Mouse (Mus musculus): ENCODE results near the gene Pxylp1. TPM values are rescaled to one million over a fixed set of nuclear protein-coding genes. Genes with fewer than 3 reads are reported as not detected.

Gene Pxylp1
- 22.2 and 24.8 TPM in 2 replicates for polyA plus RNA-seq (2012; rRNA removed)

GRCm38 (mm10) chr9:96892546-96892945 is at the start of gene Pxylp1:
Gene Pxylp1, minus strand, starts transcription at chr9:96892669.

Other genes starting within 250 kb of the Pxylp1 start
- 1.7 and 3.2 TPM in 2 replicates for gene Zbtb38, start 139.8 kb downstream of the Pxylp1 start, polyA plus RNA-seq (2012; rRNA removed)
- 44.1 and 45.1 TPM in 2 replicates for gene Spsb4, start 126.2 kb upstream of the Pxylp1 start, polyA plus RNA-seq (2012; rRNA removed)
- 40.4 and 96.0 TPM in 2 replicates for gene Slc25a36, start 218.5 kb upstream of the Pxylp1 start, polyA plus RNA-seq (2012; rRNA removed)